Mouse (Mus musculus): Measurements from ENCODE around the gene Artn. TPM values are rescaled to one million over a fixed set of nuclear protein-coding genes. Genes with fewer than 3 reads are reported as not detected.

Gene Artn
- polyA plus RNA-seq (2017; shearing (Covaris generic)) = not detected

DNA sequence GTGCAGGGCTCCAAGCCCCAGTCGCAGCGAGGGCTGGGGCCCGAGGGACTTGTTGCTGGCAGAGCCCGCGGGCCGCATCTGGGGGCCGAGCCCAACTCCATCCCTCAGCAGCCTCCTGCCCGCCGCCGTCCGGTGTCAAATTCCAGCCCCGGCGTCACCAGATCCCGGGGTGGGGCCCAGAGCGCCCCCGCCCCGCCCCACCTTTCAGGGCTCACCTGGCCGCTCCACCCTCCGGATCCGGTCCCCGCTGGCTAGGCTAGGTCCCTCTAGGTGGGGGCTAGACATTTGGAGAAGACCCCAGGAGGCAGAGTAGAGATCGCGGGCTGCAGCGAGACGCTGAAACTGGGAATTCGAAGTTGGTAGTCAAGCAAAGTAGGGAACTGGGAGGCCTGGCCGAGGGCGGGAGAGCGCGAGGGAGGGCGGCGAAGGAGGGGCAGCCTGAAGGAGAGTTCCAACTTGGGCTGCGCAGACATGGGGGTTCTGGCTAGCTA lies at the start of gene Artn:
Artn (minus strand) TSS at position 373 of the 491 bp plus-strand sequence.

DNA sequence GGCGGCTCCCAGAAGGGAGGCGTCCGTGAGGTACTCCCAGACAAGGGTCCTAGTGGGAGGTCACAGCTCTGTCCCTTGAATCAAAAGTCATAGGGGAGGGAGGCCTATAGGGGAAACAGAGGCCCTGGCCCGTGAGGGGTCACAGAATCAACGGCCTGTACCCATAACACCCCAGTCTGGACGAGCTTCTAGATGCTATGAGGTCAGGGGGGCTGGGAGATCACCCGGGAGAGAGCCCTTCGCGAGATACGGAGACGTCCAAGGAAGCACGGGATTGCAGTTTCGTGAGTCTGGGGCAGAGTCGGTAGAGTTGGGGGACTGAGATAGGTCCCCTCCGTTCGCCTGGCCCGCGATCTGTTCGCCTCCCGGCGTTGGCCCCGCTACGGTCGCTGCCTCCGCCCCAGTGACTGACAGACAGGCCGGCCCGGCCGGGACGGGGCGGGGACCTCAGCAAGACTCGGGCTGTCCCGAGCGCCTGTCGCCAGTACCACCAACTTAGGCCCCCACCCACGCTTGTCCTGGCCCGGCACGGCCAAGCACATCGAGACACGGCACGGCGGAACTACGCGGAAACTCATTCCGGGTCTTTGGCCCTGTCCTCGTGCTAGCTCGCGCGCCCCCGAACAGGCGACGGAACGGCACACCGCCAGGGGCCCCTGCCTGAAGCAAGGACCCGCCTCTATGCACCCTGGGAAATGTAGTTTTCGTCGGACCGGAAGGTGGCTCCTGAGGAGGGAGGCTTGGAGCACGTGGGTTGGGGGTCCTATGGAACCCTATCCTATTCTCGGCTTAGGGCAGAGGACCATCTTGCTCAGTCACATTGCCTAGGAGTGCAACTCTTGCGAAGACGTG lies 14.7 kb downstream of the Artn start, which contains the start of gene Ipo13:
Ipo13 (minus strand) TSS at position 409 of the 852 bp plus-strand sequence.

DNA sequence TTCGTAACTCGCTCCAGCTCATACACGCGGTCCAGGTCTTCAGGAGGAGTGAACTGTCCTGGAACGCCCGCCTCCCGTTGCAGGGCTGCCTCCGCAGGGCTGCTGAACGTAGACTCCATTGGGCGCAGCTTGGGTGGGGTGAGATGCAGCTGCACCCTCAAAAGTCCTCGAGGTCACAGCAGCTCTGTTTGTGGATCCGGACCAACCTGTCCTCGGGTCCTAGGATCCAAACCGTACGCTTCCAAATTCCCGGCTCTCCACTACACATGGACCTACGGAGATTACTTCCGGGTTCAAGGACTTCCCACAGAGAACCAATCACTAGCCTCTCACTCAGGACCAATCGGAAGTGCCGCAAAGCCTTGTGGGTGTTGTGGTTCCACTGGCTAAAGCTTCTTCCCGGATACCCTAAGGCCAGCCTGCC lies 37.8 kb downstream of the Artn start, which contains the start of gene Dph2:
Dph2 (minus strand) TSS at position 295 of the 424 bp plus-strand sequence.

DNA sequence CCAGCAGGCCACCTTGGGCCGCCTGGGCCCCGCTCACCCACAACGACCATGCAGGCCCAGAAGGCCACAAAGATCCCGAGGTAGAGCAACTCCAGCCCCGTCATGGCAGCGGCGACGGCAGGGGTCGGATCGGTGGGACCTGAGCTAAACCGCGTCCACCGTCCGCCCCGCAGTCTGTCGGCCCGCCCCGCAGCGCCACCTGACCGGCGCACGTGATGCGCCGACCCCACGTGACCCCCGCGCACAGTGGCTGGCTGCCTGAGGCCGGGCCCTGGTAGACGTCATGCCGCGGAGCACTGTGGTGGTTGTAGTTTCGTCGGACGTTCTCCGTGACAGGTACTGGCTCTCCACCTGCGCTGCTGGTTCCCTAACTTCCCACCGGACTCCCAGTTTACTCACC lies 42.4 kb downstream of the Artn start, which contains the start of gene Atp6v0b:
Atp6v0b (minus strand) TSS at position 201 of the 400 bp plus-strand sequence.

DNA sequence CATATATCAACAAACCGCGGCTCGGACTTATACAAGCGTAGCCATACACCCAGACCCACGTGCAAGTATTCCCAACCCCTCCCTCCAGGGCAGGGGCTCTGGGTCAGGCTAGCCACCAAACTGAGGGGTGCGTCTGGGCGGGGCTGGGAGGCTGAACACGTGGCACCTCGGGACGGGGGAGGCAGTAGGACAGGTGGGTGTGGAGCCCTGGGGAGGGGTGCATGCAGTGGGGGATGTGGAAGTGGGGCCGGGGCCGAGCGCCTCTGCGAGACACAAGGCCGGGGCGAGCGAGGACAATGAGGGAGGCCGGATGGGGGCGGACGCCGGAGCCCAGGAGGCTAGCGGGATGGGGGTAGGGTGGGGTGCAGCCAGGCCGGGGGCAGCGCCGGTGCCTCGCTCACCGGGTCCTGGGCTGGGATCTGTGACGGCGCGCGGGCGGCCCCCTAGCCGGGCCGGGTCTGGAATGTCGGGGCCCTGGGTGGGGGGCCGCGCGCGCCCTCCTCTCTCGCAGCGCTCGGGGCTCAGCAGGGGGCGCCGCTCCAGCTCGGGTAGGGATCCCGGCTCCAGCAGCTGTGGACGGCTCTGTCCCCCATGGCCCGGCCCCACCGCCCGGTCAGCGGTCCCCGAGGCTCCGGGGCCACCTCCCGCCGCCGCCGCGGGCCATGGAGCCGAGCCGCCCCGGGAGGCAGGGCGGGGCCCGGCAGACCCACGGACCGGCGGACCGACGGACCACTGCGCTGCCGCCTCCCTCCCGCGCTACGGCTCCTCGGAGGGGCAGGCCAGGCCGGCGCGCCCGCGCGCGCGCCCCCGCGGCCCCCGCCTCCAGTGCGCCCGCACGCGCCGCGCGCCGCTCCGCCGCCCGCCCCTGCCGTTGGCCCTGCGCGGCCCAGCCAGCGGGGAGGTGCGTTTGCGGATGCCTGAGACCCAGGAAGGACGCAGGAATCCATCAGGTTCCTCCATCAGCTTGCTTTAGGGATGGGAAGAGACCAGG lies 46.6 kb downstream of the Artn start, which contains the start of gene B4galt2:
B4galt2 (minus strand) TSS at position 787 of the 991 bp plus-strand sequence.

Other genes starting within 250 kb of the Artn start
- 10 to 100 TPM; 41.9 to 48.5 TPM for gene Dmap1, start 247.5 kb downstream of the Artn start, polyA plus RNA-seq (2017; shearing (Covaris generic))
- gene Gm12845, start 205.4 kb downstream of the Artn start, polyA plus RNA-seq (2017; shearing (Covaris generic)) = not detected
- under 1 TPM in 1 of 2 experiments, not detected in 1; 0.36 TPM for gene Klf17, start 164.1 kb downstream of the Artn start, polyA plus RNA-seq (2017; shearing (Covaris generic))
- gene Slc6a9, start 95.3 kb downstream of the Artn start, polyA plus RNA-seq (2017; shearing (Covaris generic)) = under 1 TPM in 1 of 2 experiments, not detected in 1; 0.14 TPM
- not detected for gene Ccdc24, start 57.2 kb downstream of the Artn start, polyA plus RNA-seq (2017; shearing (Covaris generic))
- gene B4galt2, start 46.3 kb downstream of the Artn start, polyA plus RNA-seq (2017; shearing (Covaris generic)) = not detected
- gene Atp6v0b, start 42.4 kb downstream of the Artn start, polyA plus RNA-seq (2017; shearing (Covaris generic)) = 100 to 1,000 TPM; 161 to 167 TPM
- 10 to 100 TPM; 24.6 to 30.3 TPM for gene Dph2, start 37.7 kb downstream of the Artn start, polyA plus RNA-seq (2017; shearing (Covaris generic))
- 10 to 100 TPM; 17.8 to 23.8 TPM for gene Ipo13, start 14.8 kb downstream of the Artn start, polyA plus RNA-seq (2017; shearing (Covaris generic))
- 1 to 10 TPM; 5.6 to 6.0 TPM for gene St3gal3, start 205.2 kb upstream of the Artn start, polyA plus RNA-seq (2017; shearing (Covaris generic))